Mouse (Mus musculus) stomach, embryonic 15.5 days (tissue): Measurements from ENCODE around the gene Ntsr2. TPM values are rescaled to one million over a fixed set of nuclear protein-coding genes. Genes with fewer than 3 reads are reported as not detected.

Experiments
- ATAC-seq: fragments of 200-750 bp; cut with Nextera tagmentation; 2 replicates; pipeline ENCODE4 v1.8.0; 2017; ENCODE audit warnings: low read depth, moderate number of reproducible peaks, moderate TSS enrichment; ENCODE audit not compliant: insufficient read depth, low FRiP score
- H3K27ac ChIP-seq: fragments of 300-500 bp; sonication (generic); 2 replicates; pipeline ENCODE4 v1.5.1; 2015; ENCODE audit warnings: mild to moderate bottlenecking, inconsistent platforms
- H3K27me3 ChIP-seq: fragments of 300-500 bp; sonication (generic); replicated peaks from 2 replicates; pipeline ENCODE4 v1.6.1; 2015; ENCODE audit warnings: inconsistent platforms
- H3K36me3 ChIP-seq: fragments of 300-500 bp; sonication (generic); 2 replicates; pipeline ENCODE4 v1.6.1; 2015; ENCODE audit warnings: inconsistent platforms
- H3K4me1 ChIP-seq: fragments of 300-500 bp; sonication (generic); 2 replicates; pipeline ENCODE4 v1.6.1; 2015; ENCODE audit warnings: inconsistent platforms
- H3K4me2 ChIP-seq: fragments of 300-500 bp; sonication (generic); 2 replicates; pipeline ENCODE4 v1.6.1; 2015; ENCODE audit warnings: mild to moderate bottlenecking, inconsistent platforms
- H3K4me3 ChIP-seq: fragments of 300-500 bp; sonication (generic); replicated peaks from 2 replicates; pipeline ENCODE4 v1.5.1; 2015; ENCODE audit warnings: inconsistent platforms
- H3K9ac ChIP-seq: fragments of 300-500 bp; sonication (generic); 2 replicates; pipeline ENCODE4 v1.6.1; 2015; ENCODE audit warnings: inconsistent platforms
- H3K9me3 ChIP-seq: fragments of 300-500 bp; sonication (generic); 2 replicates; pipeline ENCODE4 v1.6.1; 2016; ENCODE audit warnings: inconsistent platforms
- WGBS: fragments of 180-500 bp; shearing (Covaris S2); methylation state at CpG from one replicate; pipeline ENCODE4 v1.1.7; 2015; 5-methylcytosine and 5-hydroxymethylcytosine counted together
- polyA plus RNA-seq: library from polyadenylated mRNA; unstranded; fragments of >200 nt; fragmentation: Nextera tagmentation; extraction: Ambion mirVana; gene quantifications from 2 replicates; pipeline ENCODE4 v1.2.1, GENCODE M21; 2015

Gene Ntsr2
- polyA plus RNA-seq, 1 experiment from 2014 or later: 0.14 TPM

DNA sequence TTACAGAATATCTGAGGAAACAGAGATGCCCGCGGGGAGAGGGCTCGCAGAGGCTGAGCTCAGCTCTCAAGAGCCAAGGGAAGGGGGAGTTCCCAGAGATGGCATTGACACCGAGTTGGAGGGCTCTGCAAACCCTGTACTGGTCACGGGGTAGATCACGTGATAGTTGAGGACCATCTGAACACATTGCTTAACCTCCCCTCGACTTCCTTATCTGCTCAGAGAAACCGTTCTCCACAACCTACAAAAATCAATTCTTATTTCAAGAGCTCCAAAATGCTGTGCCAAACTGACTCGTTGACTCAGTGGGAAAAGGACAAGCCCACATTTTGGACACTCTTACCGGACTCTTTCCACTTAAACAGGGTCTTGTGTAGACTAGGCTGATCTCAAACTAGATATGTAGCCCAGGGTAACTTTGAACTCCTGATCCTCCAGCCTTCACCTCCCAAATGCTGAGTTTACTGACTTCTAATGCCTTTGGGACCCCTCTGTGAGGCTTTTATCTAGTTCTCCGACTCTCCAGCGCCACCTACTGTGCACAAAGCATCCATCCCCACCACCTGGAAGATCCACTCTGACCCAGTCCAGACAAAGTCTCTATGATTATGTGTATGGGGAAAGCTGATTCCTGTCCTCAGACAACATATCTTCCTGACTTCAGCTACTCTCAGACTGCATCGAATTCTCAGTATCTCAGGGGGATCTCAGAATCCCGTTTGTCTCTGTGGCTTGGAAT lies 18.9 kb upstream of the Ntsr2 start:
- Histone ChIP-seq H3K9ac (no peak overlapping the region), H3K9me3 (no peaks in the 10 kb centered on the region), H3K4me1 (no peaks in the 10 kb centered on the region), H3K36me3 (no peaks in the 10 kb centered on the region), H3K4me3 (no peak overlapping the region), H3K4me2 (no peak overlapping the region), H3K27me3 (no peaks in the 10 kb centered on the region), H3K27ac (no peak overlapping the region)
- ATAC-seq: no peak
- WGBS: 52% methylated on average over 14 of the region's 14 CpGs

DNA sequence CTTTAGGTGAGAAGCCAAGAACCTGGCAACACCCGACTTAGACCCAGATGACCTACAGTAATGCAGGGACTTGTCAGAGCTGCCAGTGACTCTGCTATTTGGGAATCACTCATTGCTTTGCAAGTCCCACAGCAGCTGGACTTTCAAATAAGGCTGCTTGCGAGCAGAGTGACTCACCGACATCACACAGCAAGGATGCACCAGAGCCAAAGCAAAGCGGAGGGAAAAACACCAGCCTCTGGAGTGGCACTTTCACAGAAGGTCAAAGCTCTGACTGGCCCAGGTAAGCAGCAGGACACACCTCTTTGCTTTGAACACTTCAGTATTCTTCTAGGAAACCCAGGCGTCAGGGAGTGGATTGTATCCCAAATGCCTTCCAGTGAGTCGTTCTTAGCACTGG lies 17.4 kb upstream of the Ntsr2 start:
- Histone ChIP-seq H3K4me3 (no peak overlapping the region), H3K4me2 (no peak overlapping the region), H3K27me3 (no peaks in the 10 kb centered on the region), H3K27ac (no peak overlapping the region), H3K9ac (no peak overlapping the region), H3K4me1 (no peaks in the 10 kb centered on the region), H3K36me3 (no peaks in the 10 kb centered on the region), H3K9me3 (no peaks in the 10 kb centered on the region)
- WGBS: 67% methylated on average over 6 of the region's 6 CpGs
- ATAC-seq: no peak

DNA sequence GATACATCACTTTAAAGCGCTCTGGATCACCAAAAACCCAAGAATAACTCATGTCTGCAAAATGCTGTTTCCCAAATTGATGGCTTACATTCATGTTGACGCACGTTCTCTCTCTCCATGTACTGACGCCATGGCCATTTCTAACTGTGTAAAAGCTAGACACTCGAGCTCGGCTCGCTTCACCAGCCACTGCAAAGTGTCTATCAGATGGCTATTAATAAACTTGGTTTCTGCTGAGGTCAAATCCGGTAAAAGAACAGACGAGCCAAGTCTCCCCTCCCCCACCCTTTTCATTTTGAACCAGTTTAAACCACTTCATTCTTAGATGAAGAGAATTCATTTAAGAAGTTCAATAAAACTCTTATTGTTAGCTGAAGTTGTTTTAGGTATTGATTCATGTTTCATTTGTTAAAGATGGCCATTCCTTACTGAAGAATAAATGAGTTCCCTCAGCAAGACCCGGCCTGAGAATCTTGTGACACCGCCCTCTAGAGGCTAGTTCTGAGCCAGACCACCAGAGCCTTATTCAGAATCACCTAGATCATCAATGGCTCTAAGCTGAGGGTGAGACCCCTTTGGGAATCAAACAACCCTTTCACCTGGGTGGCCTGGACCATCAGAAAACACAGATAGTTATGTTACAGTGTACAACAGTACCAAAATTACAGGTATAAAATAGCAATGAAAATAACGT lies 14.0 kb upstream of the Ntsr2 start:
- Histone ChIP-seq H3K36me3 (no peaks in the 10 kb centered on the region), H3K4me2 (no peak overlapping the region), H3K27me3 (no peaks in the 10 kb centered on the region), H3K9me3 (no peaks in the 10 kb centered on the region), H3K9ac (no peak overlapping the region), H3K27ac (no peak overlapping the region), H3K4me1 (0 out of 2 replicates have a peak, but pooled peaks cover 5% of the 10 kb centered on the region), H3K4me3 (no peak overlapping the region)
- WGBS: 63% methylated on average over 12 of the region's 12 CpGs
- ATAC-seq: no peak

DNA sequence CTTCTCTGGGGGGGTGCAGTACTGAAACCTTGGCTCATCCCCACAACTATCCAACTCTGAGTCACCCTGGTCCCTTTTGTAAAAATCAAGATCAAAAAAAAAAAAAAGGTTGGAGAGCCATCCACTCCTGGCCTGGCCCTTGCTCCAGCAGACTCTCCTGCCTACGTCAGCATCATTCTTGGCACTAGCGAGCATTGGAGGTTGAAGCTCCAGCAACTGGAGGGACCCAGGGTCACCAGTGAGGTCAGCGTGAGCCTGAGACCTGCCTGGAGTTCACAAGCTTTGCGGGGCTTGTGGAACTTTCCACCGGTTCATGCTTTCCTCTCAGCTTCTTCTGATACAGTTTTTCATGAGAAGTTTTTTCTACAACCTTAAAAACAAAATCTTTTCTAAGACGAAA lies 13.1 kb upstream of the Ntsr2 start:
- WGBS: 83% methylated on average over 6 of the region's 6 CpGs
- no peak for ATAC-seq
- no peaks in the 10 kb centered on the region for H3K27me3 ChIP-seq
- no peaks in the 10 kb centered on the region for H3K36me3 ChIP-seq
- H3K4me2 ChIP-seq: no peak overlapping the region
- 0 out of 2 replicates have a peak, but pooled peaks cover 5% of the 10 kb centered on the region for H3K4me1 ChIP-seq
- H3K27ac ChIP-seq: no peak overlapping the region
- H3K4me3 ChIP-seq: no peak overlapping the region
- H3K9me3 ChIP-seq: no peaks in the 10 kb centered on the region
- no peak overlapping the region for H3K9ac ChIP-seq

DNA sequence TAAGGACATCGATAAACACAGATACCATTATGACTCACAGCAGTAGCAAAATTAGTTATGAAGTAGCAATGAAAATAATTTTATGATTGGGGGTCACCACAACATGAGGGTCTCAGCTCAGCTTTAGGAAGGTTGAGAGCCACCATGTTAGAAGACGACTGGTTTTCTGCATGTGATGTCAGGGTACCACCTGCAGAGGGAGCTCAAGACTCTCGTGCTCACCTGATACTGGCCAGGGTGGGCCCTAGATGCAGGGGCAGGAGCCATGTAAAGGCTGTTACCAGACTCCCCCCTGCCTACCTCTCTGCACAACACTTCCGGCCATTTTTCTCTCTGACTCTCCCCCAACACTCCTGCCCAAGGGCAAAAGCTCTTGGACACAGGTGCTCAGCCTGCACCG lies 11.2 kb upstream of the Ntsr2 start:
- Histone ChIP-seq H3K36me3 (no peaks in the 10 kb centered on the region), H3K4me2 (no peak overlapping the region), H3K9me3 (no peaks in the 10 kb centered on the region), H3K4me3 (no peak overlapping the region), H3K27me3 (no peaks in the 10 kb centered on the region), H3K27ac (no peak overlapping the region), H3K9ac (no peak overlapping the region), H3K4me1 (0 out of 2 replicates have a peak, but pooled peaks cover 5% of the 10 kb centered on the region)
- no peak for ATAC-seq
- 62% methylated on average over 5 of the region's 5 CpGs for WGBS

DNA sequence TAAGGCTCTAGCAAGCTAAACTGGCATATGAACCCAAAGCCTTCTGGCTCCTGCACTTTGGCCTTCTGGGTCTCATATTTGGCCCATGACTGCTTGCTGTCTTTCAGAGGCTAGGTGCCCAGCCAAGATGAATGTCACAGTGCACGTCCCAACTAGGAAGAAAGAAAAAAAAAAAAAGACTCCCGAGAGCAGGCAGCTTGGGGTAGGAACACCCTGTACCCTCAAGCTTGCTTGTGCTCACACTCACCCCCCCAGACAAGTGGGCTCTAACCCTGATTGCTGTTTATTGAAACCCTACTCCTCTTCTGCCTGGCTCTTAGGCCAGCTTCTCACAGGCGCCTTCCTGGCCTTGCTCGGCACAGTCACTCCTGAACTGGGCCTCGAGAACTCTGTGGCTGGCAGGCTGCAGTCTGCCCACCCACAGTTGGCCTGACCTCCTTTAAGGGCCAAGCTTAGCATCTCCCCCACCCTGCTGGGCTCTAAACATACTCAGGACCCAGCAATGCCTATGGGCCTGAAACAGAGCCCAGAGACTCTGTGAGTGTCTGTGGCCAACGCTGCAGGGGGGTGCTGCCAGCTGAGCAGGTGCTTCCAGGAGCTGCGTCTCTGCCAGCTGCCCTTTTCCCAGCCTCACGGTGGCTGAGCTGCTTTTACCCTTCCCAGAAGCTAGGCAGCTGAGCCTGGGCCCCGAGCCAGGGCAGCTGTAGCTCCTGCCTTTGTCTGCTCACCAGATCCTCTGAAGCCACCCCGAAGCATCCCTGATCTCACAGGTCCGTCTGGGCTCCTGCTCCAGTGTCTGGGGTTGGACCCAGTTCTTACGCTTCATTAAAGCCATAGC lies 9.5 kb upstream of the Ntsr2 start:
- no peak overlapping the region for H3K4me2 ChIP-seq
- H3K9me3 ChIP-seq: no peaks in the 10 kb centered on the region
- H3K27ac ChIP-seq: no peak overlapping the region
- no peak overlapping the region for H3K4me3 ChIP-seq
- 0 out of 2 replicates have a peak, but pooled peaks cover 5% of the 10 kb centered on the region for H3K4me1 ChIP-seq
- H3K36me3 ChIP-seq: no peaks in the 10 kb centered on the region
- no peak overlapping the region for H3K9ac ChIP-seq
- 48% methylated on average over 12 of the region's 12 CpGs for WGBS
- H3K27me3 ChIP-seq: no peaks in the 10 kb centered on the region
- peak; percentile 56 for ATAC-seq

DNA sequence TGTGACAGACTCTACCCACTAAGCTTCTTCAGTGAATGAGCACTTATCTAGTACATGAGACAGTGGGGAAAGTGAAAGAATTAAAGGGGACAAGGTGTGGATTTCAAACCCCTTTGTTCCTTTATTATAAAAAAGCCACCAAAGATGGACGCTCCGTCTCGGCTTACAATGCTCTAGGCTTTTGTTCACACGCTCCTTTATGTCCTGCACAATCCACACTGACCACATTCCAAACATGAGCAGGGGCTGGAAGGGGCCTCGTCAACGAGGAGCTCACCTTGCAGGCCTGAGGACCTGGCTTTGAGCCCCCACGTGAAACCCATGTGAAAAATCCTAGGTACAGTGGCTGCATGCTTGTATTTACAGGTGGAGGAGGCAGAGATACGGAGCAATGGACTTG lies 8.5 kb upstream of the Ntsr2 start:
- Histone ChIP-seq H3K9ac (no peak overlapping the region), H3K36me3 (no peaks in the 10 kb centered on the region), H3K4me2 (no peak overlapping the region), H3K9me3 (no peaks in the 10 kb centered on the region), H3K27me3 (no peaks in the 10 kb centered on the region), H3K27ac (no peak overlapping the region), H3K4me1 (0 out of 2 replicates have a peak, but pooled peaks cover 5% of the 10 kb centered on the region), H3K4me3 (no peak overlapping the region)
- WGBS: 69% methylated on average over 8 of the region's 8 CpGs
- ATAC-seq: no peak

DNA sequence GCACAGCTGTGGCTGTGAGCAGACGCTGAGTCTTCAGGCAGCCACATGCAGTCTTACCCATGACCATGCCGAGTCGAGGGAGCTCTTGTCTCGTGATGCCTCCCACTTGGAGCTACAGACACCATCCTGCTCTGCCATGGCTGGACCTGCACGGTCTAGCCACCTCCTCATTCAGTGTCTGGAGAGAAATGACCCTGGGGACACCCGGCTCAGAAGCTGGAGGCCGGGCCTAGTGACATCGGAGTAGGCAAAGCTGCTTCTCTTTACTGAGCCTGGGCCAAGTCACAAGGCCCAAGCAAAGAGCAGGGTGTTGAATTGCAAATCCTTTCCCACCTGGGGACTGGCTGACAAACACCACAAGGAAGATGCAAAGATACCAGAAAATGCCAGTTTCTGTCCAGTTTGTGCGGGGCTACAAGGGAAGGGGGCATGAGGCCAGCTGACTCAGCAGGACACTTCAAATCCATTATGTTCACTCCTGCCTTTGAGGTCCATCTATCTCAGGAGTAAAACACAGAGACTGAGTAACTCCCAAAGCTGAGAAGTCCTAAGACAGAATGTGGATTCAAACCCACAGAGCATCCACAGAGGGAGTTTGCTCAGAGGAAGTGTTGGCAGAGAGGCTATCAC lies 6.3 kb upstream of the Ntsr2 start:
- WGBS: 52% methylated on average over 9 of the region's 9 CpGs
- Histone ChIP-seq H3K36me3 (no peaks in the 10 kb centered on the region), H3K4me3 (no peak overlapping the region), H3K9ac (no peak overlapping the region), H3K4me1 (0 out of 2 replicates have a peak, but pooled peaks cover 5% of the 10 kb centered on the region), H3K9me3 (no peaks in the 10 kb centered on the region), H3K27me3 (0 out of 2 replicates have a peak, but pooled peaks cover 6% of the 10 kb centered on the region), H3K27ac (no peak overlapping the region), H3K4me2 (no peak overlapping the region)
- ATAC-seq: no peak

DNA sequence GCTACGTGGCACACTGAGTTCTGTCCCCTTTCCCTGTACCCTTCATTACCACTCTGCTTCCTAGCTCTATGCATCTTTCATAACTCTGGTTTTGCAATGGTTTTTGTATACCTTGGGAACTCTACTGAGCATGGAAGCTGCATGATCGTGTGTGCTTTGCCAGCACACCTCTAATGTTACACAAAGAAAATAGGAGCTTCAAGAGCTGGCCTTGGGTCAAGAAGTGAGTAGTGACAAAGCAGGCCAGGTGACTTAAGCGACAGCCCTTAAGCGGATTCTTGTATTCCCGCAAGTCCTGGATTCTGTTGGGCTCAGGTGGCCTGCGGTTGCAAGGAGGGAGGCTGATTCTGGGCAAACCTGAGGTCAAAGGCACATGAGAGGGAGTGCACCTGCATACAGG lies 4.9 kb upstream of the Ntsr2 start:
- no peak overlapping the region for H3K4me2 ChIP-seq
- WGBS: 88% methylated on average over 6 of the region's 6 CpGs
- peaks cover 14% of the 10 kb centered on the region; the same call in 1 of the 2 replicates for H3K27me3 ChIP-seq
- no peak overlapping the region for H3K27ac ChIP-seq
- 0 out of 2 replicates have a peak, but pooled peaks cover 6% of the 10 kb centered on the region for H3K4me1 ChIP-seq
- no peak overlapping the region for H3K9ac ChIP-seq
- ATAC-seq: no peak
- no peaks in the 10 kb centered on the region for H3K36me3 ChIP-seq
- no peaks in the 10 kb centered on the region for H3K9me3 ChIP-seq
- no peak overlapping the region for H3K4me3 ChIP-seq

DNA sequence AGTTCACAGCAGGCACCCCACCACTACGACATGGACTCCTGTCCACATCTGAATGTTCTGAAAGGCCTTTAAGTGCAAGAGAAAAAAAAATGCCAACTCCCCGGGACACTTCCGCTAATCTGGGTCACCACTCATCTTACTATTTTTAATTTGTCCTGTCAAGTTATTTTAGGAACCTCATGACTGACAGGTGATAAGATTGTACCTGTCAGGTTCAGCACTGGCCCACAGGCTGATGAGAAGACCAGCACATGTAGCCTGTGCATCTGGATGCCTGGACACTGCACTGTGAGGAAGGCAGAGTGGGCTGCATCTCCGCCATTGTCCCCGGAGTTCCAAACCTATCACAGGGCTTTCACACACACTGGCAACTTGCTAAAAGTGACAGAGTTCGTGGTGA lies 3.4 kb upstream of the Ntsr2 start:
- no peak overlapping the region for H3K4me2 ChIP-seq
- H3K27me3 ChIP-seq: peaks cover 28% of the 10 kb centered on the region
- no peaks in the 10 kb centered on the region for H3K36me3 ChIP-seq
- no peak overlapping the region for H3K27ac ChIP-seq
- WGBS: 77% methylated on average over 6 of the region's 6 CpGs
- H3K9ac ChIP-seq: no peak overlapping the region
- ATAC-seq: no peak
- no peaks in the 10 kb centered on the region for H3K9me3 ChIP-seq
- no peak overlapping the region for H3K4me3 ChIP-seq
- H3K4me1 ChIP-seq: peaks cover 7% of the 10 kb centered on the region; the same call in 1 of the 2 replicates

DNA sequence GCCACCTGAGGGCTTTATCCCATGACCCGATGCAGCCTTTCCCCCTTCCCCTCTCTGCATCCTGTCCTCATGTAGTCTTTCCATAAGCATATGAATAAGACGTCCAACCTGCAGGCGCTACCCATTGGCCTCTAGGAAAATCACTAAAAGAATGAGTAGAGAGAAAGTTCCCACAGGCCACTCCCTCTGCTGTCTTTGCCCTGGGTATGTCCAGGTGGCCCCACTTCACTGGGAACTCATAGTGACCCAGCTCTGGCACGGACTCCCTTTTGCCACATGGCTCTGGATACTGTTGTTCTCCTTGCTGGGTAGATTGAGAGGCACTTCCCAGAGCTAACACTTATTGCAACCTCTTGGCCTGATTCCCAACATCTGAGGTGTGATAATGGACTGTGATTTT lies 2.4 kb downstream of the Ntsr2 start:
- 71% methylated on average over 4 of the region's 4 CpGs for WGBS
- H3K9me3 ChIP-seq: no peaks in the 10 kb centered on the region
- peaks cover 7% of the 10 kb centered on the region; the same call in 1 of the 2 replicates for H3K4me1 ChIP-seq
- no peak overlapping the region for H3K9ac ChIP-seq
- H3K36me3 ChIP-seq: no peaks in the 10 kb centered on the region
- no peak overlapping the region for H3K27ac ChIP-seq
- peaks cover 46% of the 10 kb centered on the region for H3K27me3 ChIP-seq
- ATAC-seq: no peak
- H3K4me2 ChIP-seq: no peak overlapping the region
- H3K4me3 ChIP-seq: no peak overlapping the region
